9 mouse cellular contexts compared by ENCODE assay signal in genomic region chr14:104203239-104203986, GRCm38 (mm10).
A peak's percentile ranks its signal among the peaks of the same experiment; 100 is the strongest.
DNase-seq lines count a peak whose midpoint lies in the region; ATAC-seq and TF ChIP-seq lines count a peak whose summit lies in the region.
"Had no signal": no experiment of that assay in that cellular context is flagged by ENCODE, and none has a peak within 500 bp of the region (broad histone marks: within the 10 kb centered on the region; RNA-seq: fewer than 3 reads in every experiment).

No protein-coding gene starts in this region.

- peak; percentile 6 for DNase-seq in adrenal gland, postnatal 14 days
- no peak for DNase-seq in adrenal gland, adult 18-20 months (ENCODE audit: low spot score in 2 of 2)
- DNase-seq in liver, postnatal 0 days: no peak
- DNase-seq in embryonic facial prominence, embryonic 14.5 days (ENCODE audit: low spot score): peak; percentile 7
- no peak for DNase-seq in urinary bladder, adult 2 months (ENCODE audit: low spot score)
- DNase-seq in left cerebral cortex, postnatal 4 days: no peak

- H3K4me1 ChIP-seq in liver, postnatal 0 days (ENCODE audit: insufficient read depth): no peaks in the 10 kb centered on the region
- H3K4me1 ChIP-seq in liver, embryonic 12.5 days: no peaks in the 10 kb centered on the region
- H3K4me1 ChIP-seq in embryonic facial prominence, embryonic 14.5 days (ENCODE audit: control insufficient read depth, insufficient read depth, low read length): no peaks in the 10 kb centered on the region
- H3K4me1 ChIP-seq: midbrain, embryonic 13.5 days had no signal

- intact Hi-C loops in left cerebral cortex, postnatal 4 days (cut with DNase I): no loop called here

- TF ChIP-seq CTCF in liver, postnatal 0 days (IDR thresholded peaks at IDR 0.05; ENCODE audit: low read depth): 0 out of 2 replicates have a peak, but pooled peaks have one; percentile 18

- WGBS in liver, postnatal 0 days (ENCODE audit: insufficient replicate concordance): 69% methylated on average over 17 of the region's 17 CpGs
- WGBS in liver, embryonic 12.5 days (ENCODE audit: insufficient replicate concordance): 65% methylated on average over 17 of the region's 17 CpGs
- whole genome bisulfite sequencing in embryonic facial prominence, embryonic 14.5 days: 63% methylated on average over 17 of the region's 17 CpGs

- H3K4me2 ChIP-seq in liver, postnatal 0 days (ENCODE audit: low read depth, low read length): no peak overlapping the region
- no peak overlapping the region for H3K4me2 ChIP-seq in liver, embryonic 12.5 days
- no peak overlapping the region for H3K4me2 ChIP-seq in embryonic facial prominence, embryonic 14.5 days (ENCODE audit: low read depth, low read length)
- H3K4me2 ChIP-seq: midbrain, embryonic 13.5 days had no signal

- H3K4me3 ChIP-seq in liver, postnatal 0 days (ENCODE audit: low read depth, low read length): no peak overlapping the region
- H3K4me3 ChIP-seq in liver, embryonic 12.5 days: no peak overlapping the region
- H3K4me3 ChIP-seq in embryonic facial prominence, embryonic 14.5 days (ENCODE audit: low read depth, low read length): no peak overlapping the region
- H3K4me3 ChIP-seq: midbrain, embryonic 13.5 days had no signal

- TF ChIP-seq EP300 in liver, postnatal 0 days (IDR thresholded peaks at IDR 0.05; ENCODE audit: low read depth): no peak

- no peak overlapping the region for H3K27ac ChIP-seq in liver, postnatal 0 days (ENCODE audit: low read depth)
- no peak overlapping the region for H3K27ac ChIP-seq in liver, embryonic 12.5 days
- no peak overlapping the region for H3K27ac ChIP-seq in embryonic facial prominence, embryonic 14.5 days (replicated peaks; ENCODE audit: low read depth, low read length)
- H3K27ac ChIP-seq: midbrain, embryonic 13.5 days had no signal

- H3K27me3 ChIP-seq in liver, postnatal 0 days (ENCODE audit: insufficient read depth, low read length): no peaks in the 10 kb centered on the region
- H3K27me3 ChIP-seq in liver, embryonic 12.5 days (replicated peaks): no peaks in the 10 kb centered on the region
- H3K27me3 ChIP-seq in embryonic facial prominence, embryonic 14.5 days (replicated peaks; ENCODE audit: control insufficient read depth, insufficient read depth, low read length): no peaks in the 10 kb centered on the region
- H3K27me3 ChIP-seq: midbrain, embryonic 13.5 days had no signal

- ATAC-seq in liver, postnatal 0 days: no peak
- ATAC-seq in liver, embryonic 12.5 days: no peak
- ATAC-seq in embryonic facial prominence, embryonic 14.5 days (ENCODE audit: low read depth): no peak
- 0 out of 2 replicates have a peak, but pooled peaks have one; percentile 45 for ATAC-seq in megakaryocyte, adult 5-6 weeks (ENCODE audit: poor library complexity, severe bottlenecking)
- ATAC-seq: midbrain, embryonic 13.5 days had no signal

- H3K9ac ChIP-seq in liver, postnatal 0 days (replicated peaks): no peak overlapping the region
- no peak overlapping the region for H3K9ac ChIP-seq in liver, embryonic 12.5 days
- no peak overlapping the region for H3K9ac ChIP-seq in embryonic facial prominence, embryonic 14.5 days (ENCODE audit: low read depth, low read length)
- H3K9ac ChIP-seq: midbrain, embryonic 13.5 days had no signal

- H3K36me3 ChIP-seq in liver, postnatal 0 days (replicated peaks; ENCODE audit: insufficient read depth, low read length): no peaks in the 10 kb centered on the region
- no peaks in the 10 kb centered on the region for H3K36me3 ChIP-seq in liver, embryonic 12.5 days
- no peaks in the 10 kb centered on the region for H3K36me3 ChIP-seq in embryonic facial prominence, embryonic 14.5 days (ENCODE audit: control insufficient read depth, insufficient read depth, low read length)
- H3K36me3 ChIP-seq: midbrain, embryonic 13.5 days had no signal

- no peaks in the 10 kb centered on the region for H3K9me3 ChIP-seq in liver, postnatal 0 days (ENCODE audit: low read length)
- no peaks in the 10 kb centered on the region for H3K9me3 ChIP-seq in liver, embryonic 12.5 days (replicated peaks)
- H3K9me3 ChIP-seq in embryonic facial prominence, embryonic 14.5 days (ENCODE audit: control insufficient read depth, low read length): no peaks in the 10 kb centered on the region
- H3K9me3 ChIP-seq: midbrain, embryonic 13.5 days had no signal

Comparison
In these comparisons a context has a peak if more than half of its experiments do, and no peak if none do; other contexts are left out.
1. DNase-seq: peak in adrenal gland, postnatal 14 days (single experiment) and embryonic facial prominence, embryonic 14.5 days (single experiment); none in adrenal gland, adult 18-20 months (0 of 2), liver, postnatal 0 days (single experiment), urinary bladder, adult 2 months (single experiment) and left cerebral cortex, postnatal 4 days (single experiment).